Mouse (Mus musculus) hindbrain, embryonic 15.5 days (tissue): ENCODE data around the gene Angptl4. TPM values are rescaled to one million over a fixed set of nuclear protein-coding genes. Genes with fewer than 3 reads are reported as not detected.
"Not testable (repeated sequence)": the region's sequence is repeated elsewhere in the genome, so short reads cannot be mapped to it uniquely, and the experiment has no call there.

ENCODE experiments used
- ATAC-seq: fragments of 200-750 bp; cut with Nextera tagmentation; 2 replicates; pipeline ENCODE4 v1.8.0; 2017; ENCODE audit warnings: low read depth, moderate number of reproducible peaks, moderate TSS enrichment; ENCODE audit not compliant: low FRiP score
- H3K27ac ChIP-seq: fragments of 300-500 bp; sonication (generic); replicated peaks from 2 replicates; pipeline ENCODE4 v1.5.1; 2015; ENCODE audit warnings: mild to moderate bottlenecking, inconsistent platforms
- H3K27me3 ChIP-seq: fragments of 300-500 bp; sonication (generic); 2 replicates; pipeline ENCODE4 v1.6.1; 2015; ENCODE audit warnings: control low read depth, inconsistent platforms
- H3K36me3 ChIP-seq: fragments of 300-500 bp; sonication (generic); 2 replicates; pipeline ENCODE4 v1.6.1; 2015; ENCODE audit warnings: control low read depth, inconsistent platforms
- H3K4me1 ChIP-seq: fragments of 300-500 bp; sonication (generic); replicated peaks from 2 replicates; pipeline ENCODE4 v1.6.1; 2015; ENCODE audit warnings: control low read depth, inconsistent platforms
- H3K4me2 ChIP-seq: fragments of 300-500 bp; sonication (generic); 2 replicates; pipeline ENCODE4 v1.6.1; 2015; ENCODE audit warnings: moderate library complexity, mild to moderate bottlenecking, inconsistent platforms
- H3K4me3 ChIP-seq: fragments of 300-500 bp; sonication (generic); 2 replicates; pipeline ENCODE4 v1.5.1; 2015; ENCODE audit warnings: mild to moderate bottlenecking, inconsistent platforms
- H3K9ac ChIP-seq: fragments of 300-500 bp; sonication (generic); 2 replicates; pipeline ENCODE4 v1.6.1; 2015; ENCODE audit warnings: inconsistent platforms
- H3K9me3 ChIP-seq: fragments of 300-500 bp; sonication (generic); 2 replicates; pipeline ENCODE4 v1.6.1; 2016; ENCODE audit warnings: control low read depth, inconsistent platforms
- WGBS: fragments of 180-500 bp; shearing (Covaris S2); methylation state at CpG from one replicate; pipeline ENCODE4 v1.1.7; 2015; 5-methylcytosine and 5-hydroxymethylcytosine counted together
- polyA plus RNA-seq: library from polyadenylated mRNA; unstranded; fragments of >200 nt; fragmentation: Nextera tagmentation; extraction: Ambion mirVana; gene quantifications from 2 replicates; pipeline ENCODE4 v1.2.1, GENCODE M21; 2015

The Angptl4 gene
- polyA plus RNA-seq, result 23.2 and 23.9 TPM in 2 replicates

- H3K9ac ChIP-seq, result peak within 1 kb of the TSS; percentile 38
- H3K4me3 ChIP-seq, result peak within 1 kb of the TSS; percentile 55
- ATAC-seq, result peak; percentile 77
- peak within 1 kb of the TSS; percentile 99 for H3K4me2 ChIP-seq
- WGBS, result 3% methylated on average over 50 of the region's 50 CpGs
- no peaks in the 10 kb centered on the region for H3K36me3 ChIP-seq
- peaks cover 25% of the 10 kb centered on the region for H3K4me1 ChIP-seq
- no peaks in the 10 kb centered on the region for H3K9me3 ChIP-seq
- peak within 1 kb of the TSS; percentile 74 for H3K27ac ChIP-seq
- no peaks in the 10 kb centered on the region for H3K27me3 ChIP-seq
Observed at GRCm38 (mm10) chr17:33781124-33781977, at the start of gene Angptl4. Gene Angptl4, minus strand, starts transcription at chr17:33781830.

GRCm38 (mm10) chr17:33829561-33829960 lies 47.9 kb upstream of the Angptl4 start:
- no peaks in the 10 kb centered on the region for H3K9me3 ChIP-seq
- H3K9ac ChIP-seq, result no peak overlapping the region
- no peak overlapping the region for H3K27ac ChIP-seq
- ATAC-seq, result no peak
- peaks cover 11% of the 10 kb centered on the region for H3K4me1 ChIP-seq
- H3K36me3 ChIP-seq, result peaks cover 42% of the 10 kb centered on the region
- no peak overlapping the region for H3K4me2 ChIP-seq
- WGBS, result 92% methylated on average over 10 of the region's 10 CpGs
- no peaks in the 10 kb centered on the region for H3K27me3 ChIP-seq
- H3K4me3 ChIP-seq, result no peak overlapping the region

- H3K9me3 ChIP-seq, result no peaks in the 10 kb centered on the region
- no peak overlapping the region for H3K4me2 ChIP-seq
- no peak for ATAC-seq
- no peak overlapping the region for H3K9ac ChIP-seq
- no peak overlapping the region for H3K27ac ChIP-seq
- H3K4me1 ChIP-seq, result peaks cover 11% of the 10 kb centered on the region
- H3K4me3 ChIP-seq, result no peak overlapping the region
- peaks cover 35% of the 10 kb centered on the region for H3K36me3 ChIP-seq
- no peaks in the 10 kb centered on the region for H3K27me3 ChIP-seq
- WGBS, result 53% methylated on average over 2 of the region's 2 CpGs
Observed at GRCm38 (mm10) chr17:33828892-33829291, 47.3 kb upstream of the Angptl4 start.

GRCm38 (mm10) chr17:33826850-33827249 lies 45.2 kb upstream of the Angptl4 start:
- WGBS, result 0% methylated on average over 3 of the region's 3 CpGs
- Histone ChIP-seq H3K9ac (no peak overlapping the region), H3K4me3 (no peak overlapping the region), H3K36me3 (peaks cover 28% of the 10 kb centered on the region), H3K4me1 (peaks cover 30% of the 10 kb centered on the region), H3K27ac (no peak overlapping the region), H3K27me3 (no peaks in the 10 kb centered on the region), H3K9me3 (no peaks in the 10 kb centered on the region), H3K4me2 (no peak overlapping the region)
- no peak for ATAC-seq

GRCm38 (mm10) chr17:33825462-33825861 lies 43.8 kb upstream of the Angptl4 start:
- H3K9me3 ChIP-seq, result no peaks in the 10 kb centered on the region
- H3K9ac ChIP-seq, result peak overlapping the region; percentile 77
- peaks cover 33% of the 10 kb centered on the region for H3K36me3 ChIP-seq
- H3K4me2 ChIP-seq, result peak overlapping the region; percentile 77
- peak overlapping the region; percentile 83 for H3K4me3 ChIP-seq
- no peak overlapping the region; the same call in 1 of the 2 replicates for H3K27ac ChIP-seq
- 88% methylated on average over 8 of the region's 8 CpGs for WGBS
- no peak for ATAC-seq
- peaks cover 40% of the 10 kb centered on the region for H3K4me1 ChIP-seq
- H3K27me3 ChIP-seq, result no peaks in the 10 kb centered on the region

GRCm38 (mm10) chr17:33824997-33825330 lies 43.3 kb upstream of the Angptl4 start:
- not testable (repeated sequence) for H3K27me3 ChIP-seq, ATAC-seq, H3K9me3 ChIP-seq
- 13% methylated on average over 6 of the region's 6 CpGs for WGBS
- Histone ChIP-seq H3K4me1 (peaks cover 40% of the 10 kb centered on the region), H3K9ac (peak overlapping the region; percentile 77), H3K36me3 (peaks cover 33% of the 10 kb centered on the region), H3K4me2 (peak overlapping the region; percentile 77), H3K27ac (peak overlapping the region; percentile 90), H3K4me3 (peak overlapping the region; percentile 83)

GRCm38 (mm10) chr17:33824084-33824996 lies 42.7 kb upstream of the Angptl4 start, which contains the start of the genes Rps28 and Ndufa7:
Gene Rps28, minus strand, starts transcription at chr17:33824562.
Gene Ndufa7, plus strand, starts transcription at chr17:33824572.
- Histone ChIP-seq H3K9me3 (no peaks in the 10 kb centered on the region), H3K9ac (peak within 1 kb of the TSS; percentile 84), H3K4me2 (peak within 1 kb of the TSS; percentile 85), H3K27ac (peak within 1 kb of the TSS; percentile 90), H3K4me3 (peak within 1 kb of the TSS; percentile 83), H3K4me1 (peaks cover 40% of the 10 kb centered on the region), H3K27me3 (no peaks in the 10 kb centered on the region), H3K36me3 (peaks cover 34% of the 10 kb centered on the region)
- WGBS, result under 1% methylated on average over 51 of the region's 51 CpGs
- ATAC-seq, result peak; percentile 93

- not testable (repeated sequence) for ATAC-seq, H3K27me3 ChIP-seq, H3K9me3 ChIP-seq, H3K27ac ChIP-seq
- peak overlapping the region; percentile 83 for H3K4me3 ChIP-seq
- peaks cover 49% of the 10 kb centered on the region for H3K4me1 ChIP-seq
- H3K9ac ChIP-seq, result peak overlapping the region; percentile 84
- H3K36me3 ChIP-seq, result peaks cover 37% of the 10 kb centered on the region
- WGBS, result 89% methylated on average over 8 of the region's 8 CpGs
- H3K4me2 ChIP-seq, result peak overlapping the region; percentile 85
Observed at GRCm38 (mm10) chr17:33823171-33823570, 41.5 kb upstream of the Angptl4 start.

- Histone ChIP-seq H3K9ac (no peak overlapping the region), H3K4me2 (peak overlapping the region; percentile 85)
Observed at GRCm38 (mm10) chr17:33822436-33822959, 40.9 kb upstream of the Angptl4 start.

GRCm38 (mm10) chr17:33817969-33818643 lies 36.5 kb upstream of the Angptl4 start:
- H3K9ac ChIP-seq, result peak overlapping the region; percentile 80
- H3K36me3 ChIP-seq, result peaks cover 37% of the 10 kb centered on the region
- peaks cover 42% of the 10 kb centered on the region for H3K4me1 ChIP-seq
- ATAC-seq, result peak; percentile 60; the same call in 1 of the 2 replicates
- peak overlapping the region; percentile 41 for H3K4me3 ChIP-seq
- H3K27ac ChIP-seq, result peak overlapping the region; percentile 81
- 13% methylated on average over 33 of the region's 33 CpGs for WGBS
- H3K4me2 ChIP-seq, result peak overlapping the region; percentile 89
- H3K9me3 ChIP-seq, result no peaks in the 10 kb centered on the region
- no peaks in the 10 kb centered on the region for H3K27me3 ChIP-seq

More at GRCm38 (mm10) chr17:33822436-33822959, 40.9 kb upstream of the Angptl4 start:
- no peak for ATAC-seq
- Histone ChIP-seq H3K4me1 (peaks cover 54% of the 10 kb centered on the region), H3K4me3 (no peak overlapping the region; the same call in 1 of the 2 replicates), H3K27ac (no peak overlapping the region), H3K9me3 (no peaks in the 10 kb centered on the region), H3K27me3 (no peaks in the 10 kb centered on the region), H3K36me3 (peaks cover 37% of the 10 kb centered on the region)
- 82% methylated on average over 1 of the region's 1 CpGs for WGBS
